Mouse (Mus musculus): Measurements from ENCODE around the gene Fam117a.
A peak's percentile ranks its signal among the peaks of the same experiment; 100 is the strongest.

Gene Fam117a

GRCm38 (mm10) chr11:95409450-95410112 lies 72.8 kb downstream of the Fam117a start:
- TF ChIP-seq GATA4 (IDR thresholded peaks at IDR 0.05; ENCODE audit: insufficient replicate concordance, low read length) = no peak

GRCm38 (mm10) chr11:95411453-95412013 lies 74.7 kb downstream of the Fam117a start:
- no peak for TF ChIP-seq GATA4 (IDR thresholded peaks at IDR 0.05; ENCODE audit: insufficient replicate concordance, low read length)

GRCm38 (mm10) chr11:95412615-95413014 lies 75.8 kb downstream of the Fam117a start:
- TF ChIP-seq GATA4 (IDR thresholded peaks at IDR 0.05; ENCODE audit: insufficient replicate concordance, low read length) = 0 out of 2 replicates have a peak, but pooled peaks have one; percentile 9

DNA sequence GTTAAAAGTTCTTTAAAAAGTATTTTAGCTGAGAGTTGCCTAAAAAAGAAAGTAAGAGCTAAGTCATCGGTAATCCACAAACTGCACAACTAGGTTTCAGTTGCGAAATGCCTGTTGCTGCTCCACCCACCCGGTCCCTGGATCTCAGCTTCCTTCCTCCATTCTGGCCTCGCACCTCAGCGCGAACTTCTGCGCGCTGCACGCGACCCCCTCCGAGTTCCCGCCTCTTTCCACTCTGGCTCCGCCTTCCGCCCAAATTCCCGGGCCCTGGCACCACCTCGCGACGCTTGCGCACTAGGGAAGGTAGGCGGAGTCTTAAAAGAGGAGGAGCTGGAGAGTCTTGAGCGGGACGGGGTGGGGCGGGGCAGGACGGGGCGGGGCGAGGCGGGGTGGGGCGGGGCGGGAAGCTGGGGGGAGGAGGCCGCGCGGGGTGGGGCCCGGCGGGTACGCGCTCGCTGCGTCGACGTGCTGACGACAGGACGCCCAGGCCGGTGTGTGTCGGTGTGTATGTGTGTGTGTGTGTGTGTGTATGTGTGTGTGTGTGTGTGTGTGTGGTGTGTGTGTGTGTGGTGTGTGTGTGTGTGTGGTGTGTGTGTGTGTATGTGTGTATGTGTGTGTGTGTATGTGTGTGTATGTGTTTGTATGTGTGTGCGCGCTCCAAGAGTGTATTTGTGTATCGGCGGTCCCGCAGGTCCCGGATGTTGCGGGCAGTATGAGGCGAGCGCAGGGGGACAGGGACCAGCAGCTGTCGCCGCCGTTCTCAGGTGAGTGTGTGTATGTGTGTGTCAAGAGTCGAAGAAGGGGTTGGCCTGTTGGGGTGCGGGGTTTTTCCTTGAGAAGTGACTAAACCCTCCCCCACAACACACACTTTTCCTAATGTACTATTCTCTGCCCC lies 77.1 kb downstream of the Fam117a start, which contains the start of gene Spop:
Gene Spop (plus strand): TSS at position 440 of the 895 bp plus-strand sequence.
- TF ChIP-seq GATA4 (IDR thresholded peaks at IDR 0.05; ENCODE audit: insufficient replicate concordance, low read length) = 0 out of 2 replicates have a peak, but pooled peaks have one; percentile 12

GRCm38 (mm10) chr11:95414536-95415161 lies 77.8 kb downstream of the Fam117a start:
- TF ChIP-seq GATA4 (IDR thresholded peaks at IDR 0.05; ENCODE audit: insufficient replicate concordance, low read length) = no peak

DNA sequence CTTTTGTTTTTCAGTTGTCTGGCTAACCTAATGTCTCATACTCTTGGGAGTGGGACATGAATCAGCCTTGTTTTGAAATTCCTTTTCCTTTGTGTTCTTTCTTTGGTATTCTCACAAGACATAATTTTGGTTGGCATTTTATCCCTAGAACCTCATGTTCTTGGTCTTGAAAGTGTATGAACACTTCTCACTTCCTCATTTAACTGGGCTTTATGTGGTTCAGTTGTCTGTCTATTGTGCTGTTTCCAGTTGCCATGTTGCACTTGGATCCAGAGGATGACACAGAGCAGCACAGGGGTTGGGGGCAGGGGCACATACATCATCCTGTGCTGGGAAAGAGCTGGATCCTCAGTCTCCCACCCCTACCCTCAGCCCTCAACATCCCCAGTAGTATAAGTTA lies 79.1 kb downstream of the Fam117a start:
- TF ChIP-seq GATA4 (IDR thresholded peaks at IDR 0.05; ENCODE audit: insufficient replicate concordance, low read length) = no peak

DNA sequence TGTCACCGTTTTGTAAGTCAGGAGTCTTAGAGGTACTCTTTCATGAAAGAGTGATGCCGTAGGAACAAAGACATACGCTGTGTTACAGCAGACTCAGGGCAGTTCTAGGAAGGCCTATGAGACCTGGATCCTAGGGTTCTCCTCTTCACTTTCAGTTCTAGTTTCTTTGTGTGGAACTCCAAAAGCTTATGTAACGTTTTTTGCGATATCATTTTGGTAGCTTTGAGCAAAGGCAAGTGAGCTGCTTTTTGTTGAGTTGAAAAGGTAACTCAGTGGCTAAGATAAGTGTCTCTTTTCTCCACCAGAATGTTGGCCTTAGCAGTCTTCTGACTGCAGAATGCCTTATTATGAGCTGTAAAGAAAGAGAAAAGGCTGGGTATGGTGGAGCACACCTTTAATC lies 80.5 kb downstream of the Fam117a start:
- TF ChIP-seq GATA4 (IDR thresholded peaks at IDR 0.05; ENCODE audit: insufficient replicate concordance, low read length) = no peak

- TF ChIP-seq GATA4 (IDR thresholded peaks at IDR 0.05; ENCODE audit: insufficient replicate concordance, low read length) = no peak
Observed at GRCm38 (mm10) chr11:95420880-95421435, 84.1 kb downstream of the Fam117a start.

- no peak for TF ChIP-seq GATA4 (IDR thresholded peaks at IDR 0.05; ENCODE audit: insufficient replicate concordance, low read length)
Observed at GRCm38 (mm10) chr11:95423505-95423904, 86.7 kb downstream of the Fam117a start.

GRCm38 (mm10) chr11:95431344-95431743 lies 94.5 kb downstream of the Fam117a start:
- no peak; the same call in 1 of the 2 replicates for TF ChIP-seq GATA4 (IDR thresholded peaks at IDR 0.05; ENCODE audit: insufficient replicate concordance, low read length)
